Mouse (Mus musculus): ENCODE data around the gene Ccl6. TPM values are rescaled to one million over a fixed set of nuclear protein-coding genes. Genes with fewer than 3 reads are reported as not detected.
A peak's percentile ranks its signal among the peaks of the same experiment; 100 is the strongest.
"Not testable (repeated sequence)": the region's sequence is repeated elsewhere in the genome, so short reads cannot be mapped to it uniquely, and the experiment has no call there.

Ccl6 gene
- polyA plus RNA-seq, 1 experiment from 2014 or later, result 5.0 TPM

DNA sequence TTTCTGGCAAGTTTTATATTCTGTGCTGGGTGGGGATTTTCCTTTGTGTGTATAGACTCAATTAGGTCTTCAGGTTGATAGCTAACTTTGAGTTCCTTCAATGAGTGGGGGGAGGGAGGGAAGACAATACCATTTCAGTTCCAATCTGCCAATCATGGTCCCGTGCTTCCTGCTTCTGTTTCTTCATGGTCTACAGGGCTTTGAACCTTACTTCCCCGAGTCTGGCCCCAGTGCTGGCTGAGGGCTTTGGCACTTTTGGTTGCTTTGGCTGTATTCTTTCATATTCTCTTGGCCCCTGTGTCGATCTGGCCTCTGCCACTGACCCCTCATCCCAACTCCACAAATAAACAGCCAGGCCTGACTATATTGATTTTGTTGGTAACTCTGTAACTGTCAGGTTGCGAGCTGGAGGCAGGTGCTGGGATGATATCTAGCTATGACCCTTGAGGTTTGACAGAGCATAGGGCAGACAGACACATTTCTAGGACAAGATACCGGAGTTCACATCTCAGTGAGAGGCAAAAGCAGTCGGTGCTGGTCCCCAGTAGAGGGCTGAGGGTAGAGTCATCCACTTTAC lies 30.5 kb downstream of the Ccl6 start:
- H3K4me3 ChIP-seq (ENCODE audit: low read depth, low read length), result no peak overlapping the region
- H3K4me2 ChIP-seq (ENCODE audit: low read depth, low read length), result no peak overlapping the region
- no peak for ATAC-seq (ENCODE audit: low read depth)
- WGBS, result 67% methylated on average over 6 of the region's 6 CpGs
- H3K36me3 ChIP-seq (ENCODE audit: control insufficient read depth, insufficient read depth, low read length), result no peaks in the 10 kb centered on the region
- H3K9me3 ChIP-seq (ENCODE audit: control insufficient read depth, low read length), result no peaks in the 10 kb centered on the region
- no peak overlapping the region for H3K27ac ChIP-seq (replicated peaks; ENCODE audit: low read depth, low read length)
- DNase-seq (ENCODE audit: low spot score), result no peak
- H3K27me3 ChIP-seq (replicated peaks; ENCODE audit: control insufficient read depth, insufficient read depth, low read length), result no peaks in the 10 kb centered on the region
- H3K9ac ChIP-seq (ENCODE audit: low read depth, low read length), result no peak overlapping the region
- no peaks in the 10 kb centered on the region for H3K4me1 ChIP-seq (ENCODE audit: control insufficient read depth, insufficient read depth, low read length)

DNA sequence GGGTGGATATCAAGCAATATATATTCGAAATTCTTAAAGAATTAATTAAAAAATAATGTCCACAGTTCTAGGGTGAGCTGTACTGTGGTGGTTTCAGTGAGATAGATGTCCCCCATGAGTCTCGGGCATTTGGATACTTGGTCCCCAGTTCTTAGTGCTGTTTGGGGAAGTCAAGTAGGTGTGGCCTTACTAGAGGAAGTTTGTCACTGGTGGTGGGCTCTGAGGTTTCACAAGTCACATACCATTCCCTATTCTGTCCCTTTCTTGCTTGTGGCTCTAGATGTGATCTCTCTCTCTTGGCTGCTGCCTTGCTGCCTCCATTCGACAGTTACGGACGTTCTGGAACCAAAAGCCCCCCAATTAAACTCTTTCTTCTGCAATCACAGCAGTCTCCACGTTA lies 32.5 kb downstream of the Ccl6 start:
- ATAC-seq (ENCODE audit: low read depth), result no peak
- Histone ChIP-seq H3K9me3 (ENCODE audit: control insufficient read depth, low read length) (no peaks in the 10 kb centered on the region), H3K4me3 (ENCODE audit: low read depth, low read length) (no peak overlapping the region), H3K36me3 (ENCODE audit: control insufficient read depth, insufficient read depth, low read length) (no peaks in the 10 kb centered on the region), H3K27ac (replicated peaks; ENCODE audit: low read depth, low read length) (no peak overlapping the region), H3K9ac (ENCODE audit: low read depth, low read length) (no peak overlapping the region), H3K4me1 (ENCODE audit: control insufficient read depth, insufficient read depth, low read length) (no peaks in the 10 kb centered on the region), H3K27me3 (replicated peaks; ENCODE audit: control insufficient read depth, insufficient read depth, low read length) (no peaks in the 10 kb centered on the region), H3K4me2 (ENCODE audit: low read depth, low read length) (no peak overlapping the region)
- no peak for DNase-seq (ENCODE audit: low spot score)
- WGBS, result 68% methylated on average over 6 of the region's 6 CpGs

DNA sequence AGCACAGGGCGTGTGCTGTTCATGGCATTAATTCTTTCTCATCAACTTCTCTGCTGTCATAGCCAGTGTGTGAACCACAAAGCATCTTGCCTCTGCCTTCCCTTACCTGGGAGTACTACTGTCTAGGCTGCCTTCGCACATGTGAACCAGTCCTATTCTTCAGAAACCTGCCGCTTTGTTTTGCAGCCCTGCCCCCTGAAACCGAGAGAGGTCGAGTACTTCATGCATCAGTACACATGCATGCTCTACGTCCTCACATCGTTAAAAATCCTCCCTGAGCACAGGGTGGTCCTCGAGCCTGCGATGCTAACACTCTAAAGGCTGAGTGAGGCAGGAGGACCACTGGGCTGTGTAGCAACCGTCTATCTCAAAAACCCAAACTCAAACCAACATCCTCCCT lies 35.8 kb downstream of the Ccl6 start:
- WGBS, result 69% methylated on average over 10 of the region's 10 CpGs
- Histone ChIP-seq H3K36me3 (ENCODE audit: control insufficient read depth, insufficient read depth, low read length) (no peaks in the 10 kb centered on the region), H3K4me3 (ENCODE audit: low read depth, low read length) (no peak overlapping the region), H3K27me3 (replicated peaks; ENCODE audit: control insufficient read depth, insufficient read depth, low read length) (no peaks in the 10 kb centered on the region), H3K9me3 (ENCODE audit: control insufficient read depth, low read length) (no peaks in the 10 kb centered on the region), H3K27ac (replicated peaks; ENCODE audit: low read depth, low read length) (no peak overlapping the region), H3K4me1 (ENCODE audit: control insufficient read depth, insufficient read depth, low read length) (no peaks in the 10 kb centered on the region), H3K4me2 (ENCODE audit: low read depth, low read length) (no peak overlapping the region), H3K9ac (ENCODE audit: low read depth, low read length) (peak overlapping the region; percentile 8; the same call in 1 of the 2 replicates)
- DNase-seq (ENCODE audit: low spot score) (no peak), ATAC-seq (ENCODE audit: low read depth) (no peak)

DNA sequence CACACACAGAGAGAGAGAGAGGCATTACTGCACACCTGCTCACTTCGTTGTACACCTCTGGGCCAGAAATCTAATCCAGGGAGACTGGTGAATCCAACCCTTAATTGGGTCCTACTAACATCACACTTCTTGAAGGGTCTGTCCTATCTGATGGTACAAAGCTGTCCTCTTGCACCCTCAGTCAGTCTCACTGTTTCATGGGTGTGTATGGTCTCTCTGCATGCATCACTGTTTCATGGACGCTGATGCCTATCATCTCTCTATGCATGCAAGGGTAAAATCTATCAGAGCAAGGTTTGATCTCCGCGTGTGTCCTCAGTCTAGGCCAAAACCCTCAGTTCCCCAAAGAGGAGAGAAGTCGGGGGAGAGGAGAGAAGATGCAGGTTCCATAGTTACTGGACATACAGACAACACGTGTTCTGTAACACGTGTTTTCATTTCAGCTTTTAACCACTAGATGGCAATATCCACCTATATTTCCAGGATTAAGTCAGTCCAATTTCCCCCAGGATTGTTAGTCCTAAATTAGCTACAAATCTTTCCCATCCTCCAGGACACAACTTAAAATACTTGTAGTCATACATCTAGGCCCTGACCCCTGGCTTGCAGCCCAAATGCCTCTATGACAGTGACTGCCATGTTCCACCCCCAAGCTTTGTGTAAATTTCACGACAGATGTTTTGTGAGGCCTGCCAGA lies 36.7 kb downstream of the Ccl6 start:
- DNase-seq (ENCODE audit: low spot score), result peak; percentile 86
- no peak overlapping the region for H3K4me2 ChIP-seq (ENCODE audit: low read depth, low read length)
- no peaks in the 10 kb centered on the region for H3K27me3 ChIP-seq (replicated peaks; ENCODE audit: control insufficient read depth, insufficient read depth, low read length)
- peak; percentile 37; the same call in 1 of the 2 replicates for ATAC-seq (ENCODE audit: low read depth)
- no peak overlapping the region for H3K27ac ChIP-seq (replicated peaks; ENCODE audit: low read depth, low read length)
- no peak overlapping the region for H3K4me3 ChIP-seq (ENCODE audit: low read depth, low read length)
- no peaks in the 10 kb centered on the region for H3K36me3 ChIP-seq (ENCODE audit: control insufficient read depth, insufficient read depth, low read length)
- no peaks in the 10 kb centered on the region for H3K9me3 ChIP-seq (ENCODE audit: control insufficient read depth, low read length)
- H3K9ac ChIP-seq (ENCODE audit: low read depth, low read length), result no peak overlapping the region
- 30% methylated on average over 8 of the region's 8 CpGs for WGBS
- H3K4me1 ChIP-seq (ENCODE audit: control insufficient read depth, insufficient read depth, low read length), result no peaks in the 10 kb centered on the region

DNA sequence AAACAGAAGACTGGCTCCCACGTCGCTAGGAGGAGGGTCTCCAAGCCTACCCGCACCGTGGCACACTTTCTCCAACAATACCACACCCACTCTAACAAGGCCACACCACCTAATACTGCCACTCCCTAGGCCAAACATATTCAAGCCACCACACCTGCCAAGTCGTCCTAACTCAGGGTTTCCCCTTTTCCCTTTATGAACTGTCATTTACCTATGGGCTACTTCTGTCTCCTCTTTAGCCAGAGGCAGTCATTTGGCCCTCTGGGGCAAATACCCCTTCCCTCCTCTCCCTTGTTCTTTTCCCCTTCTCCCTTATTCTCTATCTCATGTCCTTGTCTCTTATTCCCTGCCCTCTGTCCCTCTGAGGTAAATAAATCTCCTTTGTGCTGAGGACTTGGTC lies 41.2 kb downstream of the Ccl6 start:
- Histone ChIP-seq H3K9ac (ENCODE audit: low read depth, low read length) (no peak overlapping the region), H3K4me2 (ENCODE audit: low read depth, low read length) (no peak overlapping the region), H3K27me3 (replicated peaks; ENCODE audit: control insufficient read depth, insufficient read depth, low read length) (no peaks in the 10 kb centered on the region), H3K4me3 (ENCODE audit: low read depth, low read length) (no peak overlapping the region), H3K27ac (replicated peaks; ENCODE audit: low read depth, low read length) (no peak overlapping the region), H3K9me3 (ENCODE audit: control insufficient read depth, low read length) (no peaks in the 10 kb centered on the region), H3K36me3 (ENCODE audit: control insufficient read depth, insufficient read depth, low read length) (no peaks in the 10 kb centered on the region), H3K4me1 (ENCODE audit: control insufficient read depth, insufficient read depth, low read length) (no peaks in the 10 kb centered on the region)
- DNase-seq (ENCODE audit: low spot score) (no peak), ATAC-seq (ENCODE audit: low read depth) (no peak)
- 85% methylated on average over 5 of the region's 5 CpGs for WGBS

GRCm38 (mm10) chr11:83551037-83551436 lies 41.9 kb downstream of the Ccl6 start:
- not testable (repeated sequence) for ATAC-seq (ENCODE audit: low read depth); H3K27ac ChIP-seq (replicated peaks; ENCODE audit: low read depth, low read length); H3K27me3 ChIP-seq (replicated peaks; ENCODE audit: control insufficient read depth, insufficient read depth, low read length); H3K4me1 ChIP-seq (ENCODE audit: control insufficient read depth, insufficient read depth, low read length); H3K4me3 ChIP-seq (ENCODE audit: low read depth, low read length); H3K36me3 ChIP-seq (ENCODE audit: control insufficient read depth, insufficient read depth, low read length); H3K9ac ChIP-seq (ENCODE audit: low read depth, low read length); H3K4me2 ChIP-seq (ENCODE audit: low read depth, low read length); DNase-seq (ENCODE audit: low spot score); H3K9me3 ChIP-seq (ENCODE audit: control insufficient read depth, low read length)
- 86% methylated on average over 6 of the region's 7 CpGs for WGBS

GRCm38 (mm10) chr11:83550186-83550632 lies 42.7 kb downstream of the Ccl6 start:
- 86% methylated on average over 5 of the region's 5 CpGs for WGBS
- Histone ChIP-seq H3K27me3 (replicated peaks; ENCODE audit: control insufficient read depth, insufficient read depth, low read length) (no peaks in the 10 kb centered on the region), H3K9ac (ENCODE audit: low read depth, low read length) (no peak overlapping the region), H3K36me3 (ENCODE audit: control insufficient read depth, insufficient read depth, low read length) (no peaks in the 10 kb centered on the region), H3K4me2 (ENCODE audit: low read depth, low read length) (no peak overlapping the region), H3K4me1 (ENCODE audit: control insufficient read depth, insufficient read depth, low read length) (no peaks in the 10 kb centered on the region), H3K4me3 (ENCODE audit: low read depth, low read length) (no peak overlapping the region), H3K9me3 (ENCODE audit: control insufficient read depth, low read length) (no peaks in the 10 kb centered on the region), H3K27ac (replicated peaks; ENCODE audit: low read depth, low read length) (no peak overlapping the region)
- no peak for ATAC-seq (ENCODE audit: low read depth)
- DNase-seq (ENCODE audit: low spot score), result no peak

DNA sequence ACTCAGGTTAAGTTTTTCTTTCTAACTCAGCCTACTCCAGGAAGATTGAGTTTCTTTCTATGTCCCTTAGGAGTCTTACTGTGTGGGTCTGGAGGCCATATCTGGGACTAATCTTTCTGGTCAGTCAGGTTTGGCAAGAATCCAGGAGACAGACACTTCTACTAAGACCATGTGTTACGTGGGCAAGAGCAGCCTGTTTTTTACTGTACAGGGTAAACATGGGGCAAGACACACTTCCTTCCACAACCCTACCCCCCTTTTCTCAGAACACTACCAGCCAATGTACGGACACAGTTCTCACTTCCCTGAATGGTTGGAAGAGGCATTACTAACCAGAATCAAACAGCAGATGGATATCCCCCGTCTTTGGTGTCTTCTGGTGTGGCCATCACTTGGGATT lies 48.7 kb downstream of the Ccl6 start:
- no peaks in the 10 kb centered on the region for H3K36me3 ChIP-seq (ENCODE audit: control insufficient read depth, insufficient read depth, low read length)
- no peak overlapping the region for H3K4me2 ChIP-seq (ENCODE audit: low read depth, low read length)
- no peak overlapping the region for H3K4me3 ChIP-seq (ENCODE audit: low read depth, low read length)
- no peaks in the 10 kb centered on the region for H3K27me3 ChIP-seq (replicated peaks; ENCODE audit: control insufficient read depth, insufficient read depth, low read length)
- no peak overlapping the region; the same call in 1 of the 2 replicates for H3K27ac ChIP-seq (replicated peaks; ENCODE audit: low read depth, low read length)
- ATAC-seq (ENCODE audit: low read depth) (no peak), DNase-seq (ENCODE audit: low spot score) (peak; percentile 43)
- no peak overlapping the region for H3K9ac ChIP-seq (ENCODE audit: low read depth, low read length)
- 44% methylated on average over 3 of the region's 3 CpGs for WGBS
- no peaks in the 10 kb centered on the region for H3K4me1 ChIP-seq (ENCODE audit: control insufficient read depth, insufficient read depth, low read length)
- no peaks in the 10 kb centered on the region for H3K9me3 ChIP-seq (ENCODE audit: control insufficient read depth, low read length)

DNA sequence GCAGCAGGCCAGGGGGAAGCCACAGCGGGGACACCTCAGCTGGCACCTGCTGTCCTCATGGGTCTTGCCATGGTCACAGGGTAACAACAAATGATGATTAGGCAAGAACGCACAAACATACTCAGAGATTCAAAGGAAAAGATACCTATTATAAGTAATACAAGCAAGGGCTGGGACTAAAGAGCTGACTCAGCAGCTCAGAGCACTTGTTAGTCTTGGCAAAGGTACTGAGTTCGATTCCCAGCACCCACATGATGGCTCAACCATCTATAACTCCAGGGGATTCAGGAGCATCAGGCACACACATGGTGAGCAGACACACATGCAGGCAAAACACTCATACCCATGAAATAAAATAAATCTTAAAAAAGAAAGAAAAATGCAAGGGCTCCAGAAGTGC lies 51.5 kb downstream of the Ccl6 start:
- H3K4me3 ChIP-seq (ENCODE audit: low read depth, low read length), result no peak overlapping the region
- H3K9me3 ChIP-seq (ENCODE audit: control insufficient read depth, low read length), result no peaks in the 10 kb centered on the region
- H3K9ac ChIP-seq (ENCODE audit: low read depth, low read length), result no peak overlapping the region
- ATAC-seq (ENCODE audit: low read depth) (no peak), DNase-seq (ENCODE audit: low spot score) (no peak)
- H3K4me2 ChIP-seq (ENCODE audit: low read depth, low read length), result no peak overlapping the region
- H3K27me3 ChIP-seq (replicated peaks; ENCODE audit: control insufficient read depth, insufficient read depth, low read length), result no peaks in the 10 kb centered on the region
- H3K27ac ChIP-seq (replicated peaks; ENCODE audit: low read depth, low read length), result no peak overlapping the region
- H3K36me3 ChIP-seq (ENCODE audit: control insufficient read depth, insufficient read depth, low read length), result no peaks in the 10 kb centered on the region
- WGBS, result 78% methylated on average over 3 of the region's 3 CpGs
- H3K4me1 ChIP-seq (ENCODE audit: control insufficient read depth, insufficient read depth, low read length), result no peaks in the 10 kb centered on the region

All from embryonic facial prominence, embryonic 14.5 days (tissue).